In the genomic region with DNA sequence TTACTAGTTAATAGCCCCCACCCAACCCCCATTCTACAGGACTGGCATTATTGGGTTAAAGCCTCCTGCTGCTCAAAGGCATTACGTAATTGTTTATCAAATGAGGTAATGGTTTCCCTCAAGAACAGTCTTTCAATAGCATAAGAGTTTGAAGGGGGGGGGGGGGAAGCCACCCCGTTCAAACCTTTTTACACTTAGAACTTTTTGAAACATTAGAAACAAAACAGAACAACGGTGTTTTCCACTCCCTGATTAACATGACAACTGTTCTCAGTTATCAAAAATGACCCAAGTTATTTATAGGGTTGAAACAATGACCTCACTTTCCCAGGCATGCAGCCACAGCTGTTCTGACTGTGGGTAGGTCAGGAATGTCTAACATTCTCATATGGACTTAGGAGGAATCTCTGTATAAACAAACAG, we compare ENCODE assay signal across 11 mouse cellular contexts. TPM values are rescaled to one million over a fixed set of nuclear protein-coding genes. Genes with fewer than 3 reads are reported as not detected.
DNase-seq lines count a peak whose midpoint lies in the region; ATAC-seq and TF ChIP-seq lines count a peak whose summit lies in the region.
"Had no signal": no experiment of that assay in that cellular context is flagged by ENCODE, and none has a peak within 500 bp of the region (broad histone marks: within the 10 kb centered on the region; RNA-seq: fewer than 3 reads in every experiment).

No protein-coding gene starts in this region.

- TF ChIP-seq POLR2A in lung, adult 2 months (IDR thresholded peaks at IDR 0.05; ENCODE audit: borderline replicate concordance, extremely low read depth, low read depth, low read length), result no peak
- no peak for TF ChIP-seq POLR2A in limb, embryonic 14.5 days (IDR thresholded peaks at IDR 0.05; ENCODE audit: borderline replicate concordance, extremely low read depth, insufficient read depth, insufficient read length)

- H3K9me3 ChIP-seq in limb, embryonic 14.5 days (ENCODE audit: control insufficient read depth, low read length), result no peaks in the 10 kb centered on the region
- H3K9me3 ChIP-seq: midbrain, embryonic 12.5 days had no signal

- peaks cover 49% of the 10 kb centered on the region for H3K36me3 ChIP-seq in limb, embryonic 14.5 days (ENCODE audit: control insufficient read depth, insufficient read depth, low read length)

- TF ChIP-seq CTCF in lung, adult 2 months (IDR thresholded peaks at IDR 0.05; ENCODE audit: insufficient read depth, low read length), result no peak

- 7% methylated on average over 3 of the region's 3 CpGs for WGBS in lung, adult 2 months
- WGBS in limb, embryonic 14.5 days, result 48% methylated on average over 3 of the region's 3 CpGs

- H3K4me1 ChIP-seq in lung, adult 2 months (ENCODE audit: control insufficient read depth, insufficient read depth, low read length), result peaks cover 43% of the 10 kb centered on the region
- H3K4me1 ChIP-seq in limb, embryonic 14.5 days (ENCODE audit: control insufficient read depth, insufficient read depth, low read length), result peaks cover 23% of the 10 kb centered on the region

- no peak overlapping the region for H3K4me3 ChIP-seq in lung, adult 2 months (replicated peaks; ENCODE audit: extremely low read depth, low read depth, low read length)
- no peak overlapping the region for H3K4me3 ChIP-seq in limb, embryonic 14.5 days (replicated peaks; ENCODE audit: low read length)
- H3K4me3 ChIP-seq: midbrain, embryonic 12.5 days had no signal

- DNase-seq in adrenal gland, adult 2 months, result peak; percentile 48
- DNase-seq in adrenal gland, adult 8-10 months, result no peak
- peak; percentile 50 to 74 for DNase-seq in lung, adult 18-20 months
- DNase-seq in lung, adult 2 months, result no peak
- peak; percentile 76 for DNase-seq in limb, embryonic 14.5 days (ENCODE audit: low spot score)
- DNase-seq in spleen, postnatal 36 days (ENCODE audit: low spot score in 2 of 2), result no peak
- DNase-seq in cerebellum, adult 11-12 months, result no peak
- no peak for DNase-seq in thymus, postnatal 25 days
- DNase-seq: gastrocnemius, postnatal 14 days; kidney, adult 11 months had no signal

- H3K9ac ChIP-seq in limb, embryonic 14.5 days (ENCODE audit: low read depth, low read length, severe bottlenecking), result no peak overlapping the region
- H3K9ac ChIP-seq: midbrain, embryonic 12.5 days had no signal

- no peak overlapping the region for H3K4me2 ChIP-seq in limb, embryonic 14.5 days (replicated peaks; ENCODE audit: low read depth, low read length, severe bottlenecking)
- H3K4me2 ChIP-seq: midbrain, embryonic 12.5 days had no signal

- no peak overlapping the region for H3K27ac ChIP-seq in limb, embryonic 14.5 days (replicated peaks; ENCODE audit: low read depth, low read length)
- H3K27ac ChIP-seq: midbrain, embryonic 12.5 days had no signal

- H3K27me3 ChIP-seq in limb, embryonic 14.5 days (ENCODE audit: control insufficient read depth, insufficient read depth, low read length), result no peaks in the 10 kb centered on the region
- H3K27me3 ChIP-seq: midbrain, embryonic 12.5 days had no signal

- ATAC-seq in limb, embryonic 14.5 days (ENCODE audit: low FRiP score, low read depth), result peak; percentile 36; the same call in 1 of the 2 replicates

RNA-seq across cellular contexts. Expression of a gene that starts 9.0 kb away (rescaled TPM):
- total RNA-seq in adrenal gland, adult 2 months (2021), result 1 to 10 TPM; 1.8 to 2.0 TPM
- 0.32 and 0.89 TPM in 2 replicates for polyA plus RNA-seq in adrenal gland, adult 2 months (2012; rRNA removed)
- 1 to 10 TPM; 1.4 to 2.4 (median 2.0) TPM for total RNA-seq in adrenal gland, adult 8-10 months (2022)
- 6.3 and 18.6 TPM in 2 replicates for polyA plus RNA-seq in lung, adult 2 months (2012; rRNA removed)
- polyA plus RNA-seq in limb, embryonic 14.5 days (2012; rRNA removed), result 20.8 and 29.6 TPM in 2 replicates
- polyA plus RNA-seq in limb, embryonic 14.5 days (2014; fragmentation: Nextera tagmentation; extraction: Ambion mirVana), result 22.6 and 33.2 TPM in 2 replicates

RNA-seq across cellular contexts. Expression of a gene that starts 9.3 kb away (rescaled TPM):
- 100 to 1,000 TPM; 281 to 315 TPM for total RNA-seq in adrenal gland, adult 2 months (2021)
- 45.7 and 49.1 TPM in 2 replicates for polyA plus RNA-seq in adrenal gland, adult 2 months (2012; rRNA removed)
- total RNA-seq in adrenal gland, adult 8-10 months (2022), result 100 to 1,000 TPM; 265 to 302 (median 283) TPM
- polyA plus RNA-seq in lung, adult 2 months (2012; rRNA removed), result 219 and 296 TPM in 2 replicates
- 361 and 386 TPM in 2 replicates for polyA plus RNA-seq in limb, embryonic 14.5 days (2012; rRNA removed)
- polyA plus RNA-seq in limb, embryonic 14.5 days (2014; fragmentation: Nextera tagmentation; extraction: Ambion mirVana), result 718 and 721 TPM in 2 replicates

Comparison
In these comparisons a context has a peak if more than half of its experiments do, and no peak if none do; other contexts are left out.
1. DNase-seq: peak in adrenal gland, adult 2 months (single experiment), lung, adult 18-20 months (2 of 2) and limb, embryonic 14.5 days (single experiment); none in adrenal gland, adult 8-10 months (single experiment), lung, adult 2 months (single experiment), spleen, postnatal 36 days (0 of 2), cerebellum, adult 11-12 months (single experiment) and thymus, postnatal 25 days (single experiment).